Mouse (Mus musculus) liver, postnatal 0 days (tissue): ENCODE results near the gene Ctxn1.

ENCODE experiments used
- CTCF ChIP-seq: sonication (generic); IDR thresholded peaks from 2 replicates; pipeline ENCODE4 v1.5.1; 2016; ENCODE audit warnings: antibody characterized with exemption, low read depth
- EP300 ChIP-seq: IDR thresholded peaks from 2 replicates; pipeline ENCODE4 v1.6.1; 2016; ENCODE audit warnings: antibody characterized with exemption, low read depth, mild to moderate bottlenecking

GRCm38 (mm10) chr8:4237814-4238433, 21.1 kb downstream of the Ctxn1 start:
- TF ChIP-seq EP300 (no peak), CTCF (no peak)
